Mouse (Mus musculus) MEL (cell line): ENCODE measurements around the gene S1pr4. TPM values are rescaled to one million over a fixed set of nuclear protein-coding genes. Genes with fewer than 3 reads are reported as not detected.

Source experiments
- DNase-seq: peaks from one replicate; pipeline ENCODE4 v3.0.0; 2011; ENCODE audit warnings: low read depth, low spot score
- H3K27ac ChIP-seq: 2 replicates; pipeline ENCODE4 v1.5.1; 2012; ENCODE audit warnings: low read depth, mild to moderate bottlenecking, control low read depth, low read length, moderate library complexity; ENCODE audit not compliant: control insufficient read depth
- H3K27me3 ChIP-seq, 2 experiments: fragments of 150-350 bp in 1 of 2; sonication (generic) in 1 of 2; 2 replicates each; pipeline ENCODE4 v1.6.1; 2012; ENCODE audit warnings: low read length in 2 of 2, mild to moderate bottlenecking in 2 of 2, improper control_type of control experiment in 1 of 2, moderate library complexity in 1 of 2; ENCODE audit not compliant: insufficient read depth in 2 of 2, control insufficient read depth in 1 of 2
- H3K36me3 ChIP-seq, 2 experiments: 2 replicates each; pipeline ENCODE4 v1.6.1; 2012 to 2014; ENCODE audit warnings: low read length in 2 of 2, improper control_type of control experiment in 1 of 2, inconsistent platforms in 1 of 2, mild to moderate bottlenecking in 1 of 2; ENCODE audit not compliant: insufficient read depth in 2 of 2, control insufficient read depth in 1 of 2
- H3K4me1 ChIP-seq, 2 experiments: fragments of 150-350 bp in 1 of 2; sonication (generic) in 1 of 2; 2 replicates each; pipeline ENCODE4 v1.6.1; 2012; ENCODE audit warnings: low read length in 2 of 2, improper control_type of control experiment in 1 of 2, mild to moderate bottlenecking in 1 of 2; ENCODE audit not compliant: insufficient read depth in 2 of 2, control insufficient read depth in 1 of 2
- H3K4me3 ChIP-seq, 2 experiments: fragments of 150-350 bp in 1 of 2; sonication (generic) in 1 of 2; 2 replicates each; pipeline ENCODE4 v1.5.1; 2012; ENCODE audit warnings: low read depth in 2 of 2, low read length in 2 of 2, mild to moderate bottlenecking in 2 of 2, moderate library complexity in 2 of 2, control low read depth in 1 of 2, improper control_type of control experiment in 1 of 2; ENCODE audit not compliant: control insufficient read depth in 1 of 2, insufficient read depth in 1 of 2
- H3K79me2 ChIP-seq: 2 replicates; pipeline ENCODE4 v1.6.1; 2012; ENCODE audit warnings: mild to moderate bottlenecking, low read length, moderate library complexity; ENCODE audit not compliant: control insufficient read depth, poor library complexity, insufficient read depth
- H3K9ac ChIP-seq: 2 replicates; pipeline ENCODE4 v1.6.1; 2012; ENCODE audit warnings: low read depth, mild to moderate bottlenecking, control low read depth, low read length, moderate library complexity; ENCODE audit not compliant: control insufficient read depth, poor library complexity, severe bottlenecking
- H3K9me3 ChIP-seq: fragments of 150-350 bp; sonication (generic); replicated peaks from 2 replicates; pipeline ENCODE4 v1.6.1; 2012; ENCODE audit warnings: mild to moderate bottlenecking, low read length, improper control_type of control experiment, moderate library complexity; ENCODE audit not compliant: insufficient read depth
- BHLHE40 ChIP-seq: IDR thresholded peaks from 2 replicates; pipeline ENCODE4 v1.6.1; 2012; ENCODE audit warnings: low read depth, mild to moderate bottlenecking, inconsistent platforms, low read length, improper control_type of control experiment, borderline replicate concordance
- ETS1 ChIP-seq: IDR thresholded peaks from 2 replicates; pipeline ENCODE4 v1.6.1; 2012; ENCODE audit warnings: low read depth, mild to moderate bottlenecking, inconsistent platforms, low read length, improper control_type of control experiment, moderate library complexity
- GABPA ChIP-seq: IDR thresholded peaks from 2 replicates; pipeline ENCODE4 v1.6.1; 2012; ENCODE audit warnings: low read depth, mild to moderate bottlenecking, inconsistent platforms, low read length, improper control_type of control experiment, moderate library complexity
- GATA1 ChIP-seq: IDR thresholded peaks from 2 replicates; pipeline ENCODE4 v1.6.1; 2011; ENCODE audit warnings: low read depth, low read length, improper control_type of control experiment
- HCFC1 ChIP-seq: IDR thresholded peaks from 2 replicates; pipeline ENCODE4 v1.6.1; 2012; ENCODE audit warnings: low read depth, mild to moderate bottlenecking, inconsistent platforms, low read length, improper control_type of control experiment, moderate library complexity
- KAT2A ChIP-seq: conservative IDR thresholded peaks from 2 replicates; pipeline ENCODE4 v1.6.1; 2012; ENCODE audit warnings: low read depth, low read length, improper control_type of control experiment, inconsistent platforms
- MEF2A ChIP-seq: IDR thresholded peaks from 2 replicates; pipeline ENCODE4 v1.6.1; 2014; ENCODE audit warnings: low read depth, mild to moderate bottlenecking, inconsistent platforms, low read length, improper control_type of control experiment; ENCODE audit not compliant: poor library complexity, insufficient replicate concordance, severe bottlenecking; ENCODE audit errors: extremely low read depth
- MXI1 ChIP-seq: IDR thresholded peaks from 2 replicates; pipeline ENCODE4 v1.6.1; 2011; ENCODE audit warnings: mild to moderate bottlenecking, low read depth, low read length, improper control_type of control experiment
- MYB ChIP-seq: IDR thresholded peaks from 2 replicates; pipeline ENCODE4 v1.6.1; 2011; ENCODE audit warnings: mild to moderate bottlenecking, low read depth, low read length, improper control_type of control experiment
- MYC ChIP-seq: IDR thresholded peaks from 2 replicates; pipeline ENCODE4 v1.6.1; 2011; ENCODE audit warnings: low read depth, mild to moderate bottlenecking, low read length, improper control_type of control experiment, moderate library complexity
- NRF1 ChIP-seq: IDR thresholded peaks from 2 replicates; pipeline ENCODE4 v1.6.1; 2014; ENCODE audit warnings: low read depth, mild to moderate bottlenecking, inconsistent platforms, low read length, improper control_type of control experiment, moderate library complexity; ENCODE audit not compliant: poor library complexity, insufficient read depth, severe bottlenecking
- POLR2A ChIP-seq, 2 experiments: IDR thresholded peaks; 2 replicates each; pipeline ENCODE4 v1.6.1; 2011 to 2012; ENCODE audit warnings: low read length in 2 of 2, mild to moderate bottlenecking in 2 of 2, control low read depth in 1 of 2, improper control_type of control experiment in 1 of 2, low read depth in 1 of 2, moderate library complexity in 1 of 2; ENCODE audit not compliant: control insufficient read depth in 1 of 2, insufficient read depth in 1 of 2, poor library complexity in 1 of 2
- POLR2AphosphoS2 ChIP-seq: IDR thresholded peaks from 2 replicates; pipeline ENCODE4 v1.6.1; 2011; ENCODE audit warnings: low read length, improper control_type of control experiment
- POLR2AphosphoS5 ChIP-seq: IDR thresholded peaks from 2 replicates; pipeline ENCODE4 v1.6.1; 2012; ENCODE audit warnings: low read depth, borderline replicate concordance, mild to moderate bottlenecking, inconsistent platforms, low read length, moderate library complexity, mixed read lengths
- RCOR1 ChIP-seq: IDR thresholded peaks from 2 replicates; pipeline ENCODE4 v1.6.1; 2012; ENCODE audit warnings: low read depth, mild to moderate bottlenecking, inconsistent platforms, low read length, improper control_type of control experiment
- SIN3A ChIP-seq: IDR thresholded peaks from 2 replicates; pipeline ENCODE4 v1.6.1; 2012; ENCODE audit warnings: low read length, improper control_type of control experiment, inconsistent platforms
- SMC3 ChIP-seq: IDR thresholded peaks from 2 replicates; pipeline ENCODE4 v1.6.1; 2011; ENCODE audit warnings: low read depth, low read length, improper control_type of control experiment
- TAL1 ChIP-seq: IDR thresholded peaks from 2 replicates; pipeline ENCODE4 v1.6.1; 2012; ENCODE audit warnings: mild to moderate bottlenecking, inconsistent platforms, low read length, moderate library complexity, mixed read lengths
- TCF12 ChIP-seq: IDR thresholded peaks from 2 replicates; pipeline ENCODE4 v1.6.1; 2014; ENCODE audit warnings: low read depth, mild to moderate bottlenecking, inconsistent platforms, low read length, improper control_type of control experiment, moderate library complexity
- USF2 ChIP-seq, 2 experiments: IDR thresholded peaks; 2 replicates each; pipeline ENCODE4 v1.6.1; 2011 to 2012; ENCODE audit warnings: improper control_type of control experiment in 2 of 2, low read length in 2 of 2, borderline replicate concordance in 1 of 2, inconsistent platforms in 1 of 2, low read depth in 1 of 2, mild to moderate bottlenecking in 1 of 2; ENCODE audit not compliant: insufficient read depth in 1 of 2
- ZKSCAN1 ChIP-seq: IDR thresholded peaks from 2 replicates; pipeline ENCODE4 v1.6.1; 2012; ENCODE audit warnings: low read depth, mild to moderate bottlenecking, inconsistent platforms, low read length, improper control_type of control experiment, moderate library complexity
- ZMIZ1 ChIP-seq: IDR thresholded peaks from 2 replicates; pipeline ENCODE4 v1.6.1; 2012; ENCODE audit warnings: low read depth, mild to moderate bottlenecking, inconsistent platforms, low read length, improper control_type of control experiment, moderate library complexity
- ZNF384 ChIP-seq: IDR thresholded peaks from 2 replicates; pipeline ENCODE4 v1.6.1; 2012; ENCODE audit warnings: low read depth, mild to moderate bottlenecking, inconsistent platforms, low read length, improper control_type of control experiment
- polyA plus RNA-seq, 2 experiments: library from polyadenylated mRNA; stranded (reverse) in 1 of 2; unstranded in 1 of 2; fragments of >175 nt in 1 of 2; fragments of >200 nt in 1 of 2; gene quantifications; 2 replicates each; pipeline versions ENCODE4 v1.2.1 to v1.2.4; 2012; ENCODE audit warnings: low replicate concordance in 2 of 2, low read depth in 1 of 2; ENCODE audit not compliant: insufficient read length in 2 of 2, insufficient read depth in 1 of 2, missing spikeins in 1 of 2
- total RNA-seq: library from RNA; depleted of rRNA; stranded (reverse); fragments of 300-350 nt; gene quantifications from 2 replicates; pipeline ENCODE4 v1.2.3, GENCODE M21; 2012

The S1pr4 gene
- total and polyA plus RNA-seq, 3 experiments, result 1.6 to 2.1 TPM; not detected in 1

- Histone ChIP-seq H3K9me3 (no peaks in the 10 kb centered on the region), H3K9ac (no peak overlapping the region), H3K4me3 (no peak overlapping the region), H3K4me1 (peaks cover 7 to 28% of the 10 kb centered on the region in 2 experiments), H3K27ac (no peak overlapping the region), H3K27me3 (no peaks in the 10 kb centered on the region; a peak in 2 of 4 replicates), H3K79me2 (no peaks in the 10 kb centered on the region), H3K36me3 (peaks cover 0 to 3% of the 10 kb centered on the region in 2 experiments; a peak in 2 of 4 replicates)
- TF ChIP-seq MYC, result no peak
- TF ChIP-seq ZNF384, result no peak
- DNase-seq, result no peak
These were observed 37.5 kb downstream of the S1pr4 start for GRCm38 (mm10) chr10:81462415-81462804.

GRCm38 (mm10) chr10:81461673-81462414 lies 38.1 kb downstream of the S1pr4 start:
- peak; percentile 26 for DNase-seq
- Histone ChIP-seq H3K27ac (no peak overlapping the region), H3K36me3 (peaks cover 0 to 3% of the 10 kb centered on the region in 2 experiments; a peak in 2 of 4 replicates), H3K79me2 (no peaks in the 10 kb centered on the region), H3K4me3 (no peak overlapping the region), H3K9ac (no peak overlapping the region), H3K27me3 (no peaks in the 10 kb centered on the region; a peak in 2 of 4 replicates), H3K9me3 (no peaks in the 10 kb centered on the region), H3K4me1 (peaks cover 7 to 32% of the 10 kb centered on the region in 2 experiments)
- TF ChIP-seq SMC3 (no peak), MYC (no peak), GABPA (no peak), ZNF384 (no peak), POLR2AphosphoS2 (no peak), ZKSCAN1 (no peak), GATA1 (no peak)

GRCm38 (mm10) chr10:81460951-81461350 lies 39.0 kb downstream of the S1pr4 start:
- Histone ChIP-seq H3K27me3 (no peaks in the 10 kb centered on the region; a peak in 2 of 4 replicates), H3K79me2 (no peaks in the 10 kb centered on the region), H3K36me3 (peaks cover 0 to 3% of the 10 kb centered on the region in 2 experiments; a peak in 2 of 4 replicates), H3K4me3 (peak overlapping the region; percentile 5 to 47), H3K4me1 (peaks cover 7 to 36% of the 10 kb centered on the region in 2 experiments), H3K9ac (peak overlapping the region; percentile 25; the same call in 1 of the 2 replicates), H3K27ac (no peak overlapping the region), H3K9me3 (no peaks in the 10 kb centered on the region)
- no peak for TF ChIP-seq USF2 (IDR thresholded peaks at IDR 0.05; ENCODE audit: borderline replicate concordance in 1 of 2, insufficient read depth in 1 of 2, low read depth in 1 of 2, low read length in 2 of 2)
- TF ChIP-seq SIN3A, result no peak
- TF ChIP-seq KAT2A, result no peak
- TF ChIP-seq POLR2A (IDR thresholded peaks at IDR 0.05; ENCODE audit: control insufficient read depth in 1 of 2, insufficient read depth in 1 of 2, low read depth in 1 of 2, low read length in 2 of 2, poor library complexity in 1 of 2), result no peak
- TF ChIP-seq MYB, result no peak
- no peak for TF ChIP-seq NRF1
- no peak for TF ChIP-seq ETS1
- TF ChIP-seq TAL1, result no peak
- TF ChIP-seq POLR2AphosphoS5, result no peak
- TF ChIP-seq HCFC1, result no peak
- no peak for TF ChIP-seq ZNF384
- no peak for TF ChIP-seq MEF2A
- no peak for TF ChIP-seq MXI1
- no peak for TF ChIP-seq RCOR1
- no peak for TF ChIP-seq TCF12
- TF ChIP-seq ZMIZ1, result no peak
- TF ChIP-seq BHLHE40, result no peak
- TF ChIP-seq SMC3, result no peak
- TF ChIP-seq ZKSCAN1, result no peak
- DNase-seq, result no peak
